Mouse (Mus musculus) kidney, adult 2 months (tissue): Measurements from ENCODE around the gene Gm17087. TPM values are rescaled to one million over a fixed set of nuclear protein-coding genes. Genes with fewer than 3 reads are reported as not detected.

Experiments
- DNase-seq: peaks from one replicate; pipeline ENCODE4 v3.0.0; 2021
- H3K27ac ChIP-seq: fragments of 200-500 bp; 2 replicates; pipeline ENCODE4 v1.5.1; 2012; ENCODE audit warnings: low read depth, low read length, control low read depth, inconsistent platforms; ENCODE audit not compliant: insufficient read depth
- H3K27me3 ChIP-seq: fragments of 200-500 bp; replicated peaks from 2 replicates; pipeline ENCODE4 v1.6.1; 2012; ENCODE audit warnings: mild to moderate bottlenecking, moderate library complexity, low read length, inconsistent platforms; ENCODE audit not compliant: control insufficient read depth, insufficient read depth
- H3K36me3 ChIP-seq: fragments of 200-500 bp; 2 replicates; pipeline ENCODE4 v1.6.1; 2012; ENCODE audit warnings: mild to moderate bottlenecking, moderate library complexity, low read length, inconsistent platforms; ENCODE audit not compliant: control insufficient read depth, insufficient read depth
- H3K4me1 ChIP-seq: fragments of 200-500 bp; 2 replicates; pipeline ENCODE4 v1.6.1; 2011; ENCODE audit warnings: low read length; ENCODE audit not compliant: control insufficient read depth, insufficient read depth
- H3K4me3 ChIP-seq: fragments of 200-500 bp; 2 replicates; pipeline ENCODE4 v1.5.1; 2011; ENCODE audit warnings: mild to moderate bottlenecking, low read depth, low read length, control low read depth; ENCODE audit not compliant: insufficient read depth
- CTCF ChIP-seq: fragments of 200-500 bp; conservative IDR thresholded peaks from 2 replicates; pipeline ENCODE4 v1.5.1; 2011; ENCODE audit warnings: low read depth, mild to moderate bottlenecking, control low read depth, low read length, moderate library complexity, mixed read lengths; ENCODE audit not compliant: insufficient read depth, insufficient read length
- POLR2A ChIP-seq: fragments of 200-500 bp; IDR thresholded peaks from one replicate; pipeline ENCODE4 v1.6.1; 2011; ENCODE audit warnings: low read depth, low read length, control low read depth
- WGBS: fragments of 180-500 bp; shearing (Covaris S2); methylation state at CpG from one replicate; pipeline ENCODE4 v1.1.7; 2018; 5-methylcytosine and 5-hydroxymethylcytosine counted together
- polyA plus RNA-seq: library from polyadenylated mRNA; depleted of rRNA; stranded (reverse); fragments of >200 nt; gene quantifications from 2 replicates; pipeline ENCODE4 v1.2.3, GENCODE M21; 2012

Gene Gm17087
- polyA plus RNA-seq, 1 experiment, result not detected

DNA sequence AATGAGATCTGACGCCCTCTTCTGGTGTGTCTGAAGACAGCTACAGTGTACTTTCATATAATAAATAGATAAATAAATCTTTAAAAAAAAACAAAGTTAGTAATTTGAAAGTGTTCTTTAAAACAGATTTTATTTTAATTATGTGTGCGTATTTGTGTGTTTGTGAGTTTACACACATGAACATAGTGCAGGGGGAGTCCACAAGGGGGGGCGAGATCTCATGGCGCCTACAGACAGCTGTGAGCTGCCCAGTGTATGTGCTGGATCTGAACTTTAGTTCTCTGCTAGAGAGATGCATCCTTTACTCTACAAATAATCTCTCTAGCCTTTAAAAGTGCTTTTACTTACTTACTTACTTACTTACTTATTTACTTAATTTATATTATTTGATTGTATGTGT, 18.0 kb downstream of the Gm17087 start:
- 86% methylated on average over 4 of the region's 4 CpGs for WGBS
- Histone ChIP-seq H3K27ac (no peak overlapping the region), H3K4me1 (no peaks in the 10 kb centered on the region), H3K4me3 (no peak overlapping the region), H3K27me3 (no peaks in the 10 kb centered on the region), H3K36me3 (no peaks in the 10 kb centered on the region)
- TF ChIP-seq POLR2A (no peak), CTCF (no peak)
- DNase-seq, result no peak

DNA sequence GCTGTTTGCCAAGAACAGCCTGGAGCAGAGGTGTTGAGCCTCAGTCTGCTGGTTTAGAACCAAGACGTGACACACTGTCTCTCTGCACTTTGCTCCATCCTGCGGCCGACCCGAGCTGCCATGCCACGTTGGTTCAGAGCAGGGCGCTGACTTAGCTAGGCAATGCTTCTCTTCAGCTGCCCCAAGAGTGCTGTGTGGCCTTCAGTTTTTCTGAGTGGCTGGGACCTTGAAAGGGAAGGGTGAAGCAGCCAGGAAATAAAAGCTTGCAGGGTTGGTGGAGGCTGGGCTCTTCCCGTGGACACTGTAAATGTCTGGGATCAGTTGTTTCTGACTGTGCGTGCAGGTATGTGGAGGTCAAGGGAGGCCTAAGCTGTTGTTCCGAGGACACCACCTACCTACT, 20.4 kb downstream of the Gm17087 start:
- H3K36me3 ChIP-seq, result no peaks in the 10 kb centered on the region
- H3K4me1 ChIP-seq, result no peaks in the 10 kb centered on the region
- 77% methylated on average over 9 of the region's 9 CpGs for WGBS
- no peaks in the 10 kb centered on the region for H3K27me3 ChIP-seq
- no peak overlapping the region for H3K4me3 ChIP-seq
- no peak for DNase-seq
- TF ChIP-seq CTCF, result no peak
- no peak for TF ChIP-seq POLR2A
- H3K27ac ChIP-seq, result no peak overlapping the region

DNA sequence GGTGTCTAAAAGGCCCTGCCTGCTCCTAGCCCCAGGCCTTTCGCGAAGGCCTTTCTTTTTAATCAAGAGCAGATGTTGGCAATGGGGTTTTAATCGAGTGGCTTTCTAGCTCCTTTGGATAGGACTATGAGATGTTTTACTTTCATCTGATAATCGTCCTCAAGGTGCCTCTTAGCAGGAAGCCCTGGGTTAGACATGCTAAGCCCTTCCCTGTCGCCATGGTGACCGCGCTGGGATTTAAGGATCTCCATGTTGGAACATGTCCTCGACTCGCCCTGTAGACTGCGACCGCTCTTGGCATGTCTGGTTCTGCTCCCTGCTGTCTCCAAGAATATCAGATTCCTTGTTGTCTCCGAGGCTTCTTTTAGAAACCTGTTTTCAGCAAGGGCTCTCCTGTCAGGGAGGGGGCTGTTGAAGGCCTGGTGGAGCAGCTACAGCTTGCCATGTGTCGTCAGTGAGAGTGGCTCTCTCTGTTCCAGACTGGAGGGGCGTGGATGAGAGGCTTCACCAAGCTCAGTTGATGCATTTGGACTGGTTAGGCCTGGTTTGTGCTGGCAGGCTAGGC, 24.7 kb downstream of the Gm17087 start:
- Histone ChIP-seq H3K27me3 (no peaks in the 10 kb centered on the region), H3K4me3 (no peak overlapping the region), H3K4me1 (no peaks in the 10 kb centered on the region), H3K36me3 (no peaks in the 10 kb centered on the region), H3K27ac (no peak overlapping the region)
- DNase-seq, result no peak
- no peak for TF ChIP-seq CTCF
- no peak for TF ChIP-seq POLR2A
- 81% methylated on average over 14 of the region's 14 CpGs for WGBS

DNA sequence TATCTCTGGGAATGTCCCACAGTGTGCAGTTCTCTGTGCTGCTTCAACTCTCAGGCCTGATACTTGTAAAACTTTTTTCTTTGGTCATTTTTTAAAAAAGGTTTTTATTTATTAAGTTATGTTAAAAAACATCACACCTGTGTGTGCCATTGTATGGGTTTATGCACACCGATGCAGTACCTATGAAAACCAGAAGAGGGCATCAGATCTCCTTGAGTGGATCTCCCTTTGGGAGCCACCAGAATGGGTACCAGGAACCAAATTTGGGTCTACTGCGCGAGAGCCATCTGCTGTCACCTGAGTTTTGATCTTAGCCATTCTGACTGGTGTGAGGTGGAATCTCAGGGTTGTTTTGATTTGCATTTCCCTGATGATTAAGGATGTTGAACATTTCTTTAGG, 28.6 kb downstream of the Gm17087 start:
- Histone ChIP-seq H3K27me3 (no peaks in the 10 kb centered on the region), H3K36me3 (no peaks in the 10 kb centered on the region), H3K4me1 (no peaks in the 10 kb centered on the region), H3K4me3 (no peak overlapping the region), H3K27ac (no peak overlapping the region)
- WGBS, result 72% methylated on average over 3 of the region's 3 CpGs
- DNase-seq, result no peak
- no peak for TF ChIP-seq POLR2A
- peak; percentile 24; the same call in 1 of the 2 replicates for TF ChIP-seq CTCF

DNA sequence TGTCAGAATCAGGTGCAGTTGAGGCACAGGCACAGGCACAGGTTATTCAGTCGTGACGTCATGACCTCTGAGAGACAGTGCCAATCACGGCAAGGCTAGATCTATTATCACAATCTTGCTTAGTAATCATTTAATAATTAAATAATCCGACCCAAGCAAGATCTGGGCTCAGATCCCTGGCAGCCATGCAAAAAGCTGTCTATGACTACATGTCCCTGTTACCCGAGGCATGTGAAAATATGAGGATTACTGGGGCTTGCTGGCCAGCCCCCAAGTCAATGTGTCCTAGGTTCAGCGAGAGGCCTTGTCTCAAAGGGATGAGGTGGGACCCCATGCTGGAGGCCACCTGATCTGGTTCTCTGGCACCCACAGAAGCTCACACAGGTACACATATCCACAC, 30.2 kb downstream of the Gm17087 start:
- no peaks in the 10 kb centered on the region for H3K4me1 ChIP-seq
- WGBS, result 59% methylated on average over 6 of the region's 6 CpGs
- H3K27me3 ChIP-seq, result no peaks in the 10 kb centered on the region
- TF ChIP-seq POLR2A (no peak), CTCF (no peak)
- no peak for DNase-seq
- no peak overlapping the region for H3K4me3 ChIP-seq
- no peak overlapping the region for H3K27ac ChIP-seq
- H3K36me3 ChIP-seq, result no peaks in the 10 kb centered on the region

DNA sequence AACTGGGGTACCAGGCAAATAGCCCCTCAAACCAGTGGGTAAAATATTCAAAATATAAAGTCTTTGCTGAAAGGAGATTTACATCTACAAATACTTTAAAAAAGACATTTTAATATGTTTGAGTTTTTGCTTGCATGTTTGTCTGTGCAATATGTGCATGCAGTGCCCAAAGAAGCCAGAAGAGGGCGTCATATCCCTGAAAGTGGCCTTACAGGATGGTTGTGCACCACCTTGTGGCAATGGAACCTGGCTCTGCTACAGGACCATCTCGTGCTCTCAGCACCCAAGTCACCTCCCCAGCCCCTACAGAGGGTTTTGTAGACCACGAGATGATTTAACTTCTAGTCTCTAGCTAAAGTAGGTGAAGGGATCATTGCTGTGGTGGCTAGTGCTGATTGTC, 32.9 kb downstream of the Gm17087 start:
- TF ChIP-seq POLR2A (no peak), CTCF (0 out of 2 replicates have a peak, but pooled peaks have one; percentile 30)
- no peaks in the 10 kb centered on the region for H3K4me1 ChIP-seq
- H3K27me3 ChIP-seq, result no peaks in the 10 kb centered on the region
- H3K27ac ChIP-seq, result no peak overlapping the region
- H3K36me3 ChIP-seq, result no peaks in the 10 kb centered on the region
- 54% methylated on average over 3 of the region's 3 CpGs for WGBS
- H3K4me3 ChIP-seq, result no peak overlapping the region
- no peak for DNase-seq

DNA sequence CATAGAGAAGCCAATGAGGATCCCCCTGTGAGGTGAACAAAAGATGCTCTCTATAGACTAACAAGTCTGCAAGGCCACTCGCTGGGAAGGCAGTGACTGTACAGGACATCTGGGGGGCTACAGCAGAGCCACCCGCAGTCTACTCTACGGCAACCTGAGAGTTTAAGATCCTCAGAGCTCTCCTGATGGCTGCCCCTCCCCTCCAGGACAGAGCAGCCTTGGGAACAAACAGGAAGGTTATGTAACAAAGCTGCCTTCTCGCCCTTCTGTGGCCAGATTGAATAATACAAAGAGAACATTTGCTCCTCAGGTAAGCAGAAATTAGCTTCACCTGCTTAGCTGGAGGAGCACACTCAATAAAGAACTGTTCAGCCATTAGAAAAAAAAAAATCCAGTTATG, 34.1 kb downstream of the Gm17087 start:
- no peaks in the 10 kb centered on the region for H3K36me3 ChIP-seq
- DNase-seq, result no peak
- H3K27ac ChIP-seq, result no peak overlapping the region
- no peaks in the 10 kb centered on the region for H3K4me1 ChIP-seq
- H3K4me3 ChIP-seq, result no peak overlapping the region
- 65% methylated on average over 4 of the region's 4 CpGs for WGBS
- no peaks in the 10 kb centered on the region for H3K27me3 ChIP-seq
- no peak for TF ChIP-seq CTCF
- no peak for TF ChIP-seq POLR2A

DNA sequence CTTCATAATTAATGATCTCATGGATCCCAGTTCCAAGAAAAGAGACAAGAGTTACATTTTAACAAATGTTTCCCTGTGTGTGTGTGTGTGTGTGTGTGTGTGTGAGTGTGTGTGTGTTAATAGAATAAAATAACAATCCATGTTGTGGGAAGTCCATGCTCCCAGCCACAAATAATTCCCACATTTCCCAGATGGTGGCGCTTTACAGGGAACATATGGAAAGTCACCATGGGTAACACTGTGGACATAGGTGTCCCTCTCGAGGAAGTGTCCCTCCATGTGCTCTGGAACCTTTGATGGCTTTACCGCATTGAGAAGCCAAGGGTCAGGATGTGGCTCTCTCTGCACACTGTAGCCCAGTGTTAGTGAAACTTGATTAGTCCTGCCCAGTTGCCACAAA, 38.1 kb downstream of the Gm17087 start:
- Histone ChIP-seq H3K4me3 (no peak overlapping the region), H3K4me1 (peaks cover 5% of the 10 kb centered on the region; the same call in 1 of the 2 replicates), H3K27ac (no peak overlapping the region), H3K36me3 (no peaks in the 10 kb centered on the region), H3K27me3 (no peaks in the 10 kb centered on the region)
- no peak for DNase-seq
- 86% methylated on average over 3 of the region's 3 CpGs for WGBS
- TF ChIP-seq CTCF, result no peak
- TF ChIP-seq POLR2A, result no peak
